Mouse (Mus musculus): Measurements from ENCODE around the gene Lias.

The Lias gene

DNA sequence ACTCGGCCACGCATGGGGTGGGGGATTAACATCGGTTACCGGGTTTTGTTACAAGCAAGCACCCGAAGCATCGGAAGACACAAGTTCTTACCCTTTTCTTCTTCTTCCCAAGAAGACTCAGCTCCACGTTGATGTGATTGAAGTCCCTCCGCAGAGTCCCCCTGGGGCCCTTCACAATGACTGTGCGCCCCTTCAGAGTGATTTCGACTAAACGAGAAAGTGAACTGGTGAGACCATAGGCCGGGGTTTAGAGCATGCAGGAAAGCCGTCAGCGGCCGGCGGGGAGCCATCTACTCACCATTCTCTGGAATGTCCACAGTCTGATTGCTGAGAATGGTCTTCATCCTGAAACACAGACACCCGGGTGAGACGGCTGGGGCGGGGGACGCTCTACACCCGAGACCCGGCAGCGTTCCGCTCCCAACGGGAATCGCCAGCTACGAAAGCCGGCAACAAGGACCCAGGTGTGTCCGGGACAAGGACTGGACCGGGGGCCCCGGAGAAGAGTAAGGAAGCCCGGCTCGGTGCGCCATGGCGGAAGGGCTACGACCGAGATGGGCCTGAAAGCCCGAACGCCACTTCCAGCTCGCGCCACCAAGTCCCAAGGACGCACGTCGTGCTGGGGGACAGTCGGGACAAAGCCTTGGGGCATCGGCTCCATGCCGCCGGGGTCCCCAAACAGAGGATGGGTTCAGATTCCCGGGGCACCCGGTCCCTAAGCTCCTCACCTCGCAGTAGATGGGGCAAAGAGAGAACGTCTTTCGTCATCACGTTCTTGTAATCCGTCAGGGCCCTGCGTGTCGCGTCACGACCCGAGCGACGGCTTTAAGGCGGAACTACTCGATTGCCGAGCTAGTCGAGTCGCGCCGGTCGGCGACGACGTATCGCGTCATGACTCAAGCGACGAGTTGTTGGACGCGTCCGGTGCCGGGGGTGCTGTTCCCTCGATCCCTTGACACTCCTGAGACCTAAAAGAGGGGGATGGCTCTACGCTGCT lies at the start of gene Lias, which contains the start of gene Rpl9:
Gene Lias, plus strand, starts transcription at position 850 of the 997 bp plus-strand sequence.
Gene Rpl9, minus strand, starts transcription at position 797 of the 997 bp plus-strand sequence.
- DNase-seq (ENCODE audit: low read depth, low spot score) = peak; percentile 99

DNA sequence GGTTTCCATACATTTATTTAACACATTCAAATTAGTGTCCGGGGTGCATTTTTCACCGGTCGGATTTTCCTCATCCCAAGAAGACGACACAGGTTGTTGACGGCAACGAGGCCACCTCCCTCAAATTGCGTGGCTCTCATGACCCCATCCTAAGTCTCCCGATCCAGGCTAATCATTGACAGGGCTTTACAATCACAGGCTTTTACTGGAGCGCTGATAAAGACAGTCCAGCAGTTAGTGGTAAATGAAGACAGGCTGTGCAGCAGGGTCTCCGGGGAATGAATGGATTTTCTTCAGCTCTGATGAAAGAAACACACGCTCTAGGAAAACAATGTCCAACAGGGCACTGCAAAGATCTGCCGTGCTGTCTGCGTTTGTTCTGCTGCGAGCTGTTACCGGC lies 43.1 kb upstream of the Lias start, which contains the start of gene Klb:
Gene Klb, plus strand, starts transcription at position 147 of the 400 bp plus-strand sequence.
- DNase-seq (ENCODE audit: low read depth, low spot score) = no peak

DNA sequence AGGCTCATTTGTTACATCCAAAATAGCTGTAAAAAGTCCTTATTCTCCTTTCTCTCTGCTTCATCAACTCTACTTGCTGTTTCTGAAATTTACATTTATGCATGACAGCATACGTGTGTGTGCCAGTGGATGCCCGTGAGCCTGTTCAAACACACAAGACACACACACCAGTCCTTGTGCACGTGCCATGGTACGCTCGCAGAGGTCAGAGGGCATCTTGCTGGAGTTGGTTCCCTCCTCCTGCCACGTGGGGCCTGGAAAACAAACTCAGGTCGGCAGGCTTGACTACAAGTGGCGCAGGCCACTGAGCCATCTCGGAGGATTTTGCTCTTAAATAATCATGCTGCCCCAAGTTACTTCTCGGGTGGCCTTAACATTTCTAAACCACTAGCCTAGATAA lies 40.8 kb upstream of the Lias start:
- DNase-seq (ENCODE audit: low read depth, low spot score) = no peak

DNA sequence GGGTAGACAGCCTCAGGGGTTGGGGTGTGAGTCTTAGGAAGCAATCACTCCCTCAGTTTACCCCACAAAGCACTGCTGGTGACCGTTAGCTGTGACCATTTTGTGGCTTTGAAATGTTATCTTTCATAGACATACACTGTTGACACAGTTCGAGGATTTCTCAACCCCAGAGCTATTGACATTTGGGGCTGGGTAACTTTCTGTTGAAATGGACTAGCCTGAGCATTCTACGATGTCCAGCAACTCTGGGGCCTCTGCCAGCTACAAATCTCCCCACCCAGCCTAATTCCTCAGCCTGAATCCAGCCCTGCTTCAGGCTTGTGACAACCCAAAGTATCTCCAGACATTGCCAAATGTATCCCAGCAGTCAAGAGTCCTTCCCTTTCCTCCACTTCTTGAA lies 37.2 kb upstream of the Lias start:
- no peak for DNase-seq (ENCODE audit: low read depth, low spot score)

DNA sequence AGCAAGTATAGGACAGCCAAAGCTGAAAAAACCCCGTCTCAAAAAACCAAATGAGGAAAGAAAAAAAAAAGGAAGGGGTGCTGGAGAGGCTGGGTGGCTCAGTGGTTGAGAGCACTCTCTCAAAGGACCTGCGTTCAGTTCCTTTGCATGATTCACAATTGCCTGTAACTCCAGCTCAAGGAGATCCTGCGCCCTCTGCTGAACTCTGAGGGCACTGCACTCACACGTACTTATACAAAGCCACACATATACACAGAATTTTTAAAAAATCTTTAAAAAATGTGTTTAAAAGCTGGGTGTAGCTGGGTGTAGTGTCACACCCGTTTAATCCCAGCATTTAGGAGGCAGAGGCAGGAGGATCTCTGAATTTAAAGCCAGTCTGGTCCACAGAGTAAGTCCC lies 36.3 kb upstream of the Lias start:
- no peak for DNase-seq (ENCODE audit: low read depth, low spot score)

DNA sequence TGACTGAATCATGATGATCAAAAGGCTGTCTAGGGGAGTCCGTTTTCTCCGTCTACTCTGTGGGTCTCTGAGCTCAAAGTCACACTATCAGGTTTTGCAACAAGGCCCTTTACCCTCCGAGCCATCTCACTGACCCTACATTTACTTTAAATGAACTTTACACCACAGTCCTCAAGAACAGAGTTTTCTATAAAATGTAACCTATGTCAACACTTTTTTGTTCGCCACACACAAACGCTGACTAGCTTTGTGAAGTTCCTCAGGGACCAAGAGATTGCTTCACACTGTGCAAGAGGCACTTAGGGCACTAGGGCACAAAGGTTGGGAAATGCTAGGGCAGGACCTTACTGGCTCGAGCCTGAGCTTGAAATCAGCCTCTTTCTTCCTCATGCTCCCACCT lies 34.4 kb upstream of the Lias start:
- DNase-seq (ENCODE audit: low read depth, low spot score) = no peak

DNA sequence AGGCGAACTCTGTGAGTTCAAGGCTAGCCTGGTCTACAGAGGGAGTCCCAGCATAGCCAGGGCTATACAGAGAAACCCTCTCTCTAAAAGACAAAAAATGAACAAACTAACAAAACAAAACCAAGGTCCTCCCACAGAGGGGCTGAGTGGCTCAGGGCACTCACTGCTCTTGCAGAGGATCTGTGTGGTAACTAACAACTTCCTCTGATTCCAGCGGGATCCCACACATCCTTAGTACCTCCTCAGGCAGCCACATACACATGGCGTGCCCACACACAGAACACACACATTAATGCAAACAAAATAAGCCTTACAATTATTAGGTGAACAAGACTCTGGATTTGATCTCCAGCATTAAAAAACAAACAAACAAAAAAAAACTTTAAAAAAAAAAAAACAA lies 33.5 kb upstream of the Lias start:
- DNase-seq (ENCODE audit: low read depth, low spot score) = no peak

DNA sequence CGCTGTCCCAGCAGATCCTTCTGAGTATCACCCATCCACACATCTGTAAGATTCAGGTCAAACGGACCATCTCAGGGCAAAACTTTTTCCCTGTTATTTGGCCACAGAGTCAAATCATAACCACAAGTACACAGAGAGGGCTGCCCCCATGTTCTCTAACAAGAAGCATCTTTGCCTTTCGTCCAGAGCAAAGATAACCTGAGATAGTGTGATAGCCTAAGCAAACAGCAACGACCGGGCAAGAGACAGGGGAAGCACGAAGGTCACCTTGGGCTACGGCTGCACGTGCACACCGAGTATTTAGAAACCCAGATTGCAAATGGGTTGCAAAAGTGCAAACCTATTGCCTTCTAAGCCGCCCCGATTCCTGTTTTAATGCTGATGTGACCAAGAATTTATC lies 23.5 kb upstream of the Lias start:
- DNase-seq (ENCODE audit: low read depth, low spot score) = no peak

DNA sequence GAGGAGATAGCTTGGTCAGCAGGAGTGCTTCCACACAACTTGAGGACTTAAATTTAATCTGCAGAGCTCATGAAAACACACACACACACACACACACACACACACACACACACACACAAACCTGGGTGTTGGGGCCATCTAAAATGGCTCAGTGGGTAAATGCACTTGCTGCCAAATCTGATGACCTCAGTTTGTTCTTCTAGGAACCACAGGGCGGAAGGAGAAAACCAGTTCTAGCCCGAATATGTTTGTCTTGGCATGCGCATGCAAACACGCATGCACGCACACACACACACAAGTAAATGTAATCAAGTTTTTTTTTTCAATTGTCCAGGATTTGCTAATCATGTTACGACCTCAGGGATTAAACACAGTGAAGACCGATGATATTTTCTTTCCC lies 19.7 kb upstream of the Lias start:
- DNase-seq (ENCODE audit: low read depth, low spot score) = no peak

DNA sequence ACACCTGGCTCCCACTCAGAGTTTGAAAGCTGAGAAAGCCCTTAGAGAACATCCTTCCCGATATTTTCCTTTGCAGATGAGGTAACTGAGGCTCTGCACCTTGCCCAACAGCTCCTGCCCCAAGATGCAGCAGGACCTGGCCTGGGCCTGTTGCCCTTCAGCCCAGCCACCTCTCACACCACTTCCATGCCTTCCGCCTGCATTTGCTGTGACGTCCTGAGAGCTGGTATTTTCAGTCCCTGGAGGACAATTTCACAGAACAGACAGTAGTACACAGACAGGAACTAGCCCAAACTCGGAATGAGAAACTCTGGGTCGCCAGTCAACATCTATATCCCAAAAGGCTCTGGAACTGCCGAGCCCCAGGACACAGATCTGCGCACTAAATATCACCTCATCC lies 16.6 kb upstream of the Lias start:
- no peak for DNase-seq (ENCODE audit: low read depth, low spot score)

DNA sequence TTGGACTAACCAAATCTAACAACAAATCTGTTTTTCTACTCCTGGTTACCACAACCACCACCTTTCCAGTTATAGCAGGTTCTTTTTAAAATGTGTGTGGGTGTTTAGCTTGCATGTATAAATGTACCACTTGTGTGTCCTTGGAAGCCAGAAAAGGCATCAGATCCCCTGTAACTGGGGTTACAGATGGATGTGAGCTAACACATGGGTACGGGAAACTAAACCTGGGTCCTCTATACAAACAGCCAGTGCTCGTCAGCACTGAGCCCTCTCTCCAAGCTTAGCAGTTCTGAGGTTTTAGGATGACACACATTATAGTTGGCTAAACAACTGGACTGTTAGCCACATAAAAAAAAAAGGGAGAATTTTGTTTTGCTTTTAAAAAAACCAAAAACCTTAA lies 5.6 kb upstream of the Lias start:
- no peak for DNase-seq (ENCODE audit: low read depth, low spot score)

DNA sequence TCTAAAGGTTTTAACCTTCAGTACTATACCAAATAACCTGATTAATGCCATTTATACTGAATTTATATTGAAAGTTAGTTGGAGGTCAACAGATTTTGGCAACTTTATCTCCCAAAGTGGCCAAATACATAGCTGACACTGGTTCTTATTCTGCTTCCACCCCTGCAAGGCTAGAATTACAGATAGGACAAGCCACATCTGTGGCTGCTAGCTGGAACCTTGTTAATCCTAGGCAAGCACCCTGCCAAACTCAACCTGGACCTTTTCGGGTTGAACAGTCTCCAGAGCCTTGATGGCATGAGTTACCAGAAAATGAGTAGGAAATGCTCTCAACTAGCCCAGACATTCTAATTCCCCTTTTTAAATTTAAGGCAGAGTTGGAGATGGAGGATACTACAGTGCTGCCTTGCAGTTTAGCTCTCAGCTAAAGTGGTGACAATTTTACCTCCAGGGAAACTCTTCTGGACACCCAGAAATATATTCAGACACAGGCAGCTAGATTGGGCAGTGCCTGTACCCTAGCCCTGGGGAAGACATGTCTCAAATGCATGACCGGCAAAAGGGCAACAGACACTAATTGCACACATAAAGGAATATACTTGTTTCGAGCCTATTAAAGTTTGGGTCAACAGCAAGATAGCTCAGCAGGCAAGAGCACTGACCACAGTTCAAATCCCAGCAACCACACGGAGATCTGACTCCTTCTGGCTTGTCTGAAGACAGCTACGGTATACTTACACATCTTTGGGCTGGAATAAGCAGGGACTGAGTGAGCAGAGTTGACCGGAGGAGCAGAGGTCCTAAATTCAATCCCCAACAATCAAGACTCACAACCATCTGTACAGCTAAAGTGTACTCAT lies 4.1 kb upstream of the Lias start:
- DNase-seq (ENCODE audit: low read depth, low spot score) = no peak

DNA sequence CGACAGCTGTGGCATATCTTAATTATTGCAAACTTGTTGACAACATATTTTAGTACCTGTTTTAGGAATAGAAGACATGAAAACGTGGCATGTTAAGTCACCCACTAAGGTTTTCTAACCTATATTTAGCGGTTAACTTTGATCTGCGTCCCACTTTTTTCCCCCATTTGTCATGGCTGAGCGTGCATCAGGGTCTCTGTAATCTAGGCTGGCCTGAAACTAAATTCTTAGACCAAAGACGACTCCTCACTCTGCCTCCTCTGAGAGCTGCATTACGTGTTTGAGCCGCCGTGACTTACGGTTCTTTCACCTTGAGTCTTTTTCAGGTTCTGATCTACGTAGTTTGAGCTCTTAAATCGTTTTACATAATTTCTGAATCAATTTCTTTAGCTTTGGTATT lies 456 bp downstream of the Lias start:
- no peak for DNase-seq (ENCODE audit: low read depth, low spot score)

DNA sequence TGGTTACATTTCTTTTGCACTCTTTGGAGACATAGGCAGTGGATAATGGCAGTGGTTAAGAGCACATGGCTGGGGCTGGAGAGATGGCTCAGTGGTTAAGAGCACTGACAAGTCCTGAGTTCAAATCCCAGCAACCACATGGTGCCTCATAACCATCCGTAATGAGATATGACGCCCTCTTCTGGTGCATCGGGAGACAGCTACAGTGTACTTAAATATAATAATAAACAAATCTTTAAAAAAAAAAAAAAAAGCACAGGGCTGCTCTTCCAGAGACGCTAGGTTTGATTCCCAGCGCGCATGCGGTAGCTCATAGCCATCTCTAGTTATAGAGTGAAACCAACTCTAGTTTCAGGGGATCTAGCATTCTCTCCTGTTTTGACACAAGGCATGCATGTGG lies 3.1 kb downstream of the Lias start:
- no peak for DNase-seq (ENCODE audit: low read depth, low spot score)

DNA sequence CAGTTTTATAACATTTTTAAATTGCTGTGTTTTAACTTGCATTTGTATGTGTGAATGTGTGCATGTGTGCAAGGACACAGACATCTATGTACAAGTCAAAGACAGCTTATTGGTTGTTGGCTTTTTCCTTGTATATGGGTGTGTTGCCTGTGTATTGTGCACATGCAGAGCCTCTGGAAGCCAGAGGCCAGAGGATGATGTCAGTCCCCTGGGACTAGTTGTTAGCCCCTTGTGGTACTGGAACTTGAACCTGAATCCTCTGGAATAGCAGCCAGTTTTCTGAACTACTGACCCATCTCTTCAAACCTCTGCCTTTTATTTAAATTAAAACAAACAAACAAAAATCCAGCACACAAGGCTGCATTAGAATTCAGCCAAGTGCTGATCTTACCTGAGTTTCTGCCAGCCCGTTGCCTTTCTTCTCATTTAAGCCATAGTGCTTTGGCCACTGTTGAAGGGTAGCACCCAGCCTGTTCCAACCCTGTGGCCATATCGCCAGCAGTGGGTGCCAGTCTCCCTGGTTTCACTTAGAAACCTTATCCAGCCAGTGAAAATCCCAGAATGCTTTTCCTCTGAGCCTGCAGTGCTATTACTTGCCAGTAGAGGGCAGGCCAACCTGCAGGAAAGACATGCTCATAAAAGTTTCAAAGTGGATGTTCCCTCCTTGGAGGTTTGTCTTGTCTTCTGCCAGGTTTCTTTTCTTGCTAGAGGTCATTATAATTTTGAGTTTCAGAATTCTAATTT lies 10.1 kb downstream of the Lias start:
- DNase-seq (ENCODE audit: low read depth, low spot score) = peak; percentile 76

DNA sequence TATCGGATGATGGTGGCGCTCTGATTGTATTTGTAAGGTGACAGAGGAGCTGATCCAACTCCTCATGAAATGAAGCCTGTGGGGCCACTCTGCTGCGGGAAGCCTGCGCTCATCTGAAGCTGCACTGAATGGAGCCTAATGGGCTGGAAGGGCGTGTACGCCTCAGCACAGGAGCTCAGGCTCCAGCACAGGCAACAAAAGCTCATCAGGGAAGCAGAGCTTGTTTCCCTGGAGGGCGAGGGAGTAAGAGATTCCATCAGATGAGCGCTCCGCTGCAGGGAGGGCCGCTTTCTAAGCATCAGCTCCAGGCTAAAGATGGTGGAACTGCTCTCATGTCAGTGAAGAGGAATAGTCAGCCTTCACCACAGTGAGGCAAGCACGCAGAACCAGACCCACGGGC lies 16.7 kb downstream of the Lias start:
- no peak for DNase-seq (ENCODE audit: low read depth, low spot score)

DNA sequence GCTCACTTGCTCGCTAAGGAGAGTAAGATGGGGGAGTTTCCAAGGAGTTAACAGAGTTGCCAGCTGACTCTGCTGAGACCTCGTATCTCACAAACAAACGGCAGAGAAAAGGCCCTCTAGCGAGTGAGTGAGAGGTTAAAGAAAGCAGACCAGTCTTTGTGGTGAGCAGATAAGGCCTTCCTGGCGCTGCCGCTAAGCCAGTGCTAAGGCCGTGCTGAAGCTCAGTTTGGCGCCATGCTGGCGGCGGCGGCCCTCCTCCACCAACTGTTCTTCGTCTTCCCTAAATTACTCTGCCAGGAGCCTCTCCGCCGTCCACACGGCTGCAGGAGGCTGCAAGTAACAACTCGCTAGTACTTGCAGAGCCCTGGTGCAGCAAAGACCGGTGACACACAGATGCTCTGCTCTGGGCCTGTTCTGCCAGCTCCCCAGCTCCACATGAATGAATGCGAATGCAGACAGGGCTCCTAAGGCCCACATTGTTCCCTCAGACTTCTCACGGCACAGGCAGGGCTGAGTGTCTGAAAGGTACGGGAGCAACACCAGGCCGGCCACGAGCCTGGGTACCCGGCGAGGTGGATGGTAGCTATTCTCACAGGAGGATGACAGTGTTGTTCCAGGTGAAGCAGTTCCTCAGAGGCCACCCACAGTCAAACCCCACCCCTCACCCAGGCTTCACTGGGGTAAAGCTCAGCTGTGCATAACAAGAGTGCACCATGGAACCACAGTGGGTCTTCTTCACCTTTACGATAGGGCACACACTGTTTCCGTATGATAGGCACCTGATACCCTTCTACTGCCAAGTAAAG lies 24.6 kb downstream of the Lias start:
- DNase-seq (ENCODE audit: low read depth, low spot score) = no peak

DNA sequence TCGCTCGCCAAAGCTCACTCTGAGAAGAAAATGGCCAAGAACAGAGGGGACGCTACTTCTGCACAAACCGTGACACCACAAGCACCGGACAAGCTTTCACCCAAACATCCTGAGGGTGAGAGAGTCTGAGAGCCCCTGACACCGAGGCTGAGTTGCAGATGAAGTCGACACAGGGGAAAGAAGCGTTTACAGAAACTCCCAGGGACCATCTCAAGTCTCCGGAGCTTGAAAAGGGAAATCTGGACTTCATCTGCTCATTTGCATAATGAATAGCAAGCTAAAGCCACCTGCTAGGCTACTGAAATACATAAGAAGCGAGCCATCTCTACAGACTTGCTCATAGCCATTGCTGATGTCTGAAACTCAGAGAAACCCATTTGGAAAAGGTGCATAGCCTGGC lies 27.8 kb downstream of the Lias start:
- DNase-seq (ENCODE audit: low read depth, low spot score) = no peak

DNA sequence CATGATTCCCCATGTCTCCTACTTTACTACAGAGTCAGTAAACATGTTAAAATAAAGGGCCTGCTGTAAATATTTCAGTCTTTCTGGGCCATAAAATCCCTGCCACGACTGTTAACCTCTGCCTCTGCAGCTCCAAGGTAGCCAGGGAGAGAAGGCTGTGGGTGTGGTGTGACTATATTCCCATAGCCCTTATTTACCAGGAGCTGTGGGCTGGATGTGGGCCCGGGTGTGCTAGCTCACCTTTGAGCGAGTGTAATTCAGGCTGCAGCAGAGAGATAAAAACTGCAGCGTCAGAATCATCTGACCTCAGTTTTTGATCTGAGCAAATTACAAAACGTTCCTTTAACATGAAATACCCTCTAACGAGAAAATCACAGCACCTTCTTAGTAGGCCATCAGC lies 29.5 kb downstream of the Lias start:
- no peak for DNase-seq (ENCODE audit: low read depth, low spot score)

DNA sequence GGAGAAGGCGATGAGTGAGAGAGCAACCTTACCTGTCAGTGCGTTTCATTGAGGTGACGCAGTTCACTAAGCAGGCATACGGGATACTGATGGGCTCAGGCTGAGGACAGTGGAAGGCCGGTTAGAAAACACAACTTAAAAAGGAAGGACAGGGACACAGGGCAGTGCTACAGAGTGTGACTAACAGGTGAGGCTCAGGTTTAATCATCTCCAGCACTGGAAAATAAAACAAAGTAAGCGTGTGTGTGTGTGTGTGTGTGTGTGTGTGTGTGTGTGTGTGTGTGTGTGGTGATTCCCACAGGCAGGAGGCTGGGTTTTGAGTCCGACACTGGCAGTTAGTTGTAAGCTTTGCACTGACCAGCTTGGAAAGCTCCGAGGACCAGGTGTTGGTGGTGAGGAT lies 31.5 kb downstream of the Lias start:
- DNase-seq (ENCODE audit: low read depth, low spot score) = no peak

DNA sequence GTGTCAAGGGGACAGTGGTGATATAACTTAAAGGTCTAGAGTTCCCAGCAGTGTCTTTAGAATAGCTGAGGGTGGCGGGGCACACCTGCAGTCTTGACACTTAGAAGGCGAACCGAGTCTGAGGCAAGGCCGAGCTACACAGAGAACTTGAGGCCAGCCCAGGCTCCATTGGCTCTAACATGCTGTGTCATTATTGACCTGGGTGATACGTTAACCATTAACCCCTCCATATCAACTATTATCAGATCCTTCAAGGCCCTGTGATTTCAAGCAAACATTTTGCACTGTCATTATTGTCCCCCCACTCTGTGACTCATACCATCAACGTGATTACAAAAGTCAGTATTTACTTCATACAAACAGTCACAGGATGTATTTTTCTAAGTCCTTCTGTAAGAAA lies 32.9 kb downstream of the Lias start:
- no peak for DNase-seq (ENCODE audit: low read depth, low spot score)

Measured in CD4-positive helper T cell, adult 2 months (primary cell).